Mouse (Mus musculus): ENCODE measurements around the gene Ankrd28.

DNA sequence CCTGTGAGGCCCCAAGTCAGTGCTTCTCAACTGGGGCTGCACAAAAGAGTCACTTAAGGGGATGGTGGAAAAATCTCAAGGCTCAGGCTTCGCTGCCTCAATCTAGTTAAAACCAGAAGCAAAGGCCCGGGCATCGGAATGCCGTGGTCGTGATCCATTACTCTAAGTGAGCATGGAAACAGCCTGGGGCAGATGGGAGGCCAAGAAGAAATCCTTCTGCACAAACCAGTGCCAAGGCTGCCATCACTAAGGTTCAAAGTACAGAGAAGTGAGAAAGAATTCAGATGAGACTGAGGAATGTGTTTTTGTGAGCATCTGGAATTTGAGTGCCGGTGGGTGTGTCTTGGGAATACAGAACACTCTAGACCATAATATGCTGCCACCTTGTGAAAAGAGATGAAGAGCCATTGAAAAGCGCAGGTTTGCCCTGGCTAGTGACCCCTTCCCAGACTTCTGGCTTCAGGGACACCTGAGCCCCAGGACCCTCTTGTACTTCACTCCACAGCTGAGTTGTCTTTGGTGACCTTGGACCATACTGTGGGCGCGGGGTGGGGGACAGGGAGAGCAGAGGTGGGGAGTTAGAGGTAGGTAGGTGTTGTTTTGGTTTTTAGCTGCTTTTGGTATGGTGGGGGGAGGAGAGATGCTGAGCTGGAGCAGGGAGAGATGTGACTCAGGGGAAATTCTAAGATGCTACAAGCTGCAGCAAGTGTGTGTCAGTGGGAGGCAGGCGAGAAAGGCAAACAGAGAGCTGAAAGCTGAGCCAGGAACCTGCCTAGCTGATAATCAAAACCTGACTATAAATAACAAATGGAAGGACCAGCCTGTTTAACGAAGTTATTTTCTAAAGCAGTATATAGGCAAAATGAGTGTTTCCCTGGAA lies 26.9 kb upstream of the Ankrd28 start:
- no peak for TF ChIP-seq CTCF (IDR thresholded peaks at IDR 0.05; ENCODE audit: extremely low read depth, insufficient read depth, low read length)
- TF ChIP-seq POLR2A (IDR thresholded peaks at IDR 0.05; ENCODE audit: extremely low read depth, insufficient read depth, low read length), result no peak
